Comparison of ENCODE assay signal across 25 mouse cellular contexts in the genomic region with DNA sequence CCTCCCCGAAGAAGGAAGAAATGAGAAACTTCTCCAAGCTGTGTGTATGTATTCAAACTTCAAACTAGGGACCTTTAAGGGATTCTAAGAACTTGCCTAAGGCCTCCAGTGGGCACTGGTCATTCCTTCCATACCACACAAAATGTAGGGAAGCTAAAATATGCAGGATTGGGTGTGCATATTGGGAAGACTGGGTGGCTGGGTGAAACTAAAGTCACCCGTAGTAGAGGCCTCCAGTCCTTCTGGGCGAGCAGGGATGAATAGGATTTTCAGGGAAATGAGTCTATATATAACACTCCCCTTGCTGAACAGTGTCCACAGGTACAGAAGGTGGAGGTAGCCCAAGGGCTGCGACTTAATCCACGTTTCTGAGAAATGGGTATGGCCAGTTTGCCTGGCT. TPM values are rescaled to one million over a fixed set of nuclear protein-coding genes. Genes with fewer than 3 reads are reported as not detected.
DNase-seq lines count a peak whose midpoint lies in the region; ATAC-seq lines count a peak whose summit lies in the region.
"Had no signal": no experiment of that assay in that cellular context is flagged by ENCODE, and none has a peak within 500 bp of the region (broad histone marks: within the 10 kb centered on the region; RNA-seq: fewer than 3 reads in every experiment).

No protein-coding gene starts in this region.

- 9% methylated on average over 5 of the region's 5 CpGs for WGBS in kidney, embryonic 14.5 days
- 4% methylated on average over 5 of the region's 5 CpGs for WGBS in midbrain, embryonic 11.5 days
- WGBS in midbrain, embryonic 16.5 days, result 5% methylated on average over 5 of the region's 5 CpGs

- peak overlapping the region; percentile 30 for H3K4me2 ChIP-seq in kidney, embryonic 14.5 days (replicated peaks; ENCODE audit: low read depth, low read length)
- no peak overlapping the region for H3K4me2 ChIP-seq in midbrain, embryonic 11.5 days
- H3K4me2 ChIP-seq in midbrain, embryonic 16.5 days (ENCODE audit: low read length), result no peak overlapping the region
- H3K4me2 ChIP-seq: neural tube, embryonic 13.5 days had no signal

- ATAC-seq in kidney, embryonic 14.5 days (ENCODE audit: low FRiP score, low TSS enrichment), result no peak
- ATAC-seq in midbrain, embryonic 11.5 days (ENCODE audit: low FRiP score), result no peak
- no peak for ATAC-seq in midbrain, embryonic 16.5 days

- 0 out of 2 replicates have a peak overlapping the region, but pooled peaks have one; percentile 48 for H3K27ac ChIP-seq in kidney, embryonic 14.5 days (ENCODE audit: low read depth, low read length)
- no peak overlapping the region for H3K27ac ChIP-seq in midbrain, embryonic 11.5 days (ENCODE audit: low read depth, low read length)
- no peak overlapping the region for H3K27ac ChIP-seq in midbrain, embryonic 16.5 days (ENCODE audit: low read length)
- H3K27ac ChIP-seq: forebrain, embryonic 10.5 days; heart, adult 2 months; liver, embryonic 13.5 days; neural tube, embryonic 13.5 days had no signal

- peak overlapping the region; percentile 32 for H3K9ac ChIP-seq in kidney, embryonic 14.5 days (ENCODE audit: low read depth, low read length)
- H3K9ac ChIP-seq in midbrain, embryonic 11.5 days (ENCODE audit: low read length), result no peak overlapping the region
- no peak overlapping the region for H3K9ac ChIP-seq in midbrain, embryonic 16.5 days (ENCODE audit: low read depth, low read length)
- H3K9ac ChIP-seq: liver, embryonic 13.5 days; neural tube, embryonic 13.5 days had no signal

- no peaks in the 10 kb centered on the region for H3K36me3 ChIP-seq in kidney, embryonic 14.5 days (ENCODE audit: control insufficient read depth, insufficient read depth, low read length)
- H3K36me3 ChIP-seq in midbrain, embryonic 11.5 days (ENCODE audit: control insufficient read depth, insufficient read depth, low read length), result no peaks in the 10 kb centered on the region
- no peaks in the 10 kb centered on the region for H3K36me3 ChIP-seq in midbrain, embryonic 16.5 days (ENCODE audit: control insufficient read depth, insufficient read depth, low read length)
- H3K36me3 ChIP-seq: forebrain, embryonic 10.5 days; liver, embryonic 13.5 days; neural tube, embryonic 13.5 days had no signal

- no peak overlapping the region; the same call in 1 of the 2 replicates for H3K4me3 ChIP-seq in kidney, embryonic 14.5 days (ENCODE audit: low read length)
- no peak overlapping the region for H3K4me3 ChIP-seq in midbrain, embryonic 11.5 days (ENCODE audit: low read depth, low read length)
- no peak overlapping the region for H3K4me3 ChIP-seq in midbrain, embryonic 16.5 days (ENCODE audit: low read depth, low read length)
- H3K4me3 ChIP-seq: forebrain, embryonic 10.5 days; heart, adult 2 months; liver, embryonic 13.5 days; megakaryocyte, embryonic 14.5 days; neural tube, embryonic 13.5 days had no signal

- peaks cover 91% of the 10 kb centered on the region for H3K27me3 ChIP-seq in kidney, embryonic 14.5 days (ENCODE audit: control insufficient read depth, insufficient read depth, low read length)
- peaks cover 99% of the 10 kb centered on the region for H3K27me3 ChIP-seq in midbrain, embryonic 11.5 days (ENCODE audit: control insufficient read depth, insufficient read depth, low read length)
- H3K27me3 ChIP-seq in midbrain, embryonic 16.5 days (ENCODE audit: control insufficient read depth, insufficient read depth, low read depth, low read length), result peaks cover 81% of the 10 kb centered on the region

- peak; percentile 45 for DNase-seq in embryo, embryonic 10.5 days (ENCODE audit: low spot score)
- no peak for DNase-seq in embryo, embryonic 11 days
- DNase-seq in kidney, adult 8-10 months, result no peak
- DNase-seq in midbrain, embryonic 11.5 days (ENCODE audit: low spot score, missing footprints), result peak; percentile 90
- no peak for DNase-seq in c-Kit-positive CD71-positive TER-119-positive erythroid progenitor cells, embryonic 14.5 days (ENCODE audit: low spot score)
- no peak for DNase-seq in adrenal gland, adult 2 months
- DNase-seq: adrenal gland, postnatal 36 days; cerebellum, adult 11 months; cerebellum, adult 9-11 months; gastrocnemius, postnatal 36 days; heart, adult 2 months; heart, postnatal 4 days; kidney, adult 2 months; left cerebral cortex, postnatal 4 days; liver, embryonic 13.5 days; lung, adult 2 months; lung, postnatal 36 days; midbrain, embryonic 14.5 days; thymus, postnatal 14 days had no signal

- peaks cover 12% of the 10 kb centered on the region for H3K4me1 ChIP-seq in kidney, embryonic 14.5 days (ENCODE audit: control insufficient read depth, insufficient read depth, low read length)
- no peaks in the 10 kb centered on the region for H3K4me1 ChIP-seq in midbrain, embryonic 11.5 days (ENCODE audit: control insufficient read depth, insufficient read depth, low read length)
- no peaks in the 10 kb centered on the region for H3K4me1 ChIP-seq in midbrain, embryonic 16.5 days (ENCODE audit: control insufficient read depth, insufficient read depth, low read length)
- H3K4me1 ChIP-seq: liver, embryonic 13.5 days; megakaryocyte, embryonic 14.5 days; neural tube, embryonic 13.5 days had no signal

- H3K9me3 ChIP-seq in kidney, embryonic 14.5 days (ENCODE audit: control insufficient read depth, low read length), result no peaks in the 10 kb centered on the region
- H3K9me3 ChIP-seq in midbrain, embryonic 11.5 days (ENCODE audit: control insufficient read depth, low read length), result no peaks in the 10 kb centered on the region
- no peaks in the 10 kb centered on the region for H3K9me3 ChIP-seq in midbrain, embryonic 16.5 days (replicated peaks; ENCODE audit: control insufficient read depth, low read length, poor library complexity, severe bottlenecking)
- H3K9me3 ChIP-seq: forebrain, embryonic 10.5 days; liver, embryonic 13.5 days; megakaryocyte, embryonic 14.5 days; neural tube, embryonic 13.5 days had no signal

RNA-seq across cellular contexts. Expression of gene Tbx3, which starts 6.7 kb away (rescaled TPM):
- 31.7 and 53.3 TPM in 2 replicates for polyA plus RNA-seq in kidney, embryonic 14.5 days (2014; fragmentation: Nextera tagmentation; extraction: Ambion mirVana)
- polyA plus RNA-seq in midbrain, embryonic 11.5 days (2014; fragmentation: Nextera tagmentation; extraction: Ambion mirVana), result 1.3 and 1.4 TPM in 2 replicates
- polyA plus RNA-seq in midbrain, embryonic 16.5 days (2015; fragmentation: Nextera tagmentation; extraction: Ambion mirVana), result 2.4 and 3.4 TPM in 2 replicates
- total RNA-seq in adrenal gland, adult 2 months (2021), result 100 to 1,000 TPM; 285 to 315 TPM
- polyA plus RNA-seq in adrenal gland, adult 2 months (2012; rRNA removed), result 854 and 965 TPM in 2 replicates
- total RNA-seq: common myeloid progenitor, adult 5-6 weeks had no signal

Comparison
In these comparisons a context has a peak if more than half of its experiments do, and no peak if none do; other contexts are left out.
1. DNase-seq: peak in embryo, embryonic 10.5 days (single experiment) and midbrain, embryonic 11.5 days (single experiment); none in embryo, embryonic 11 days (single experiment), kidney, adult 8-10 months (0 of 2), c-Kit-positive CD71-positive TER-119-positive erythroid progenitor cells, embryonic 14.5 days (single experiment) and adrenal gland, adult 2 months (single experiment).